Mouse (Mus musculus) frontal cortex, postnatal 14 days (tissue): ENCODE data around the gene Zfp326.
"Not testable (repeated sequence)": the region's sequence is repeated elsewhere in the genome, so short reads cannot be mapped to it uniquely, and the experiment has no call there.

Experiments
- DNase-seq, 2 experiments: peaks; one replicate each; pipeline ENCODE4 v3.0.0; 2022; ENCODE audit warnings: low spot score in 2 of 2

Gene Zfp326

GRCm38 (mm10) chr5:105876068-105876924 is at the start of gene Zfp326:
TSS of gene Zfp326 (plus strand) at chr5:105876565.
- DNase-seq: peak; percentile 66 to 77

- DNase-seq: no peak
These were observed 49.4 kb upstream of the Zfp326 start for GRCm38 (mm10) chr5:105826916-105827510.

GRCm38 (mm10) chr5:105828050-105828449 is 48.3 kb upstream of the Zfp326 start:
- DNase-seq: no peak

GRCm38 (mm10) chr5:105829008-105829586 is 47.3 kb upstream of the Zfp326 start:
- DNase-seq: no peak

- no peak for DNase-seq
These were observed 44.2 kb upstream of the Zfp326 start for GRCm38 (mm10) chr5:105832140-105832539.

- no peak for DNase-seq
These were observed 42.4 kb upstream of the Zfp326 start for GRCm38 (mm10) chr5:105833923-105834322.

GRCm38 (mm10) chr5:105836006-105836405 is 40.4 kb upstream of the Zfp326 start:
- no peak for DNase-seq

GRCm38 (mm10) chr5:105839740-105840310 is 36.5 kb upstream of the Zfp326 start:
- no peak for DNase-seq

- DNase-seq: no peak
These were observed 32.2 kb upstream of the Zfp326 start for GRCm38 (mm10) chr5:105844044-105844753.

GRCm38 (mm10) chr5:105845041-105845440 is 31.3 kb upstream of the Zfp326 start:
- DNase-seq: no peak

GRCm38 (mm10) chr5:105847726-105848125 is 28.6 kb upstream of the Zfp326 start:
- no peak for DNase-seq

- DNase-seq: no peak
These were observed 27.1 kb upstream of the Zfp326 start for GRCm38 (mm10) chr5:105849222-105849621.

- DNase-seq: no peak
These were observed 26.7 kb upstream of the Zfp326 start for GRCm38 (mm10) chr5:105849643-105850042.

GRCm38 (mm10) chr5:105853271-105853670 is 23.1 kb upstream of the Zfp326 start:
- no peak for DNase-seq

GRCm38 (mm10) chr5:105857486-105857885 is 18.9 kb upstream of the Zfp326 start:
- no peak for DNase-seq

- no peak for DNase-seq
These were observed 17.3 kb upstream of the Zfp326 start for GRCm38 (mm10) chr5:105858754-105859694.

GRCm38 (mm10) chr5:105859716-105860460 is 16.5 kb upstream of the Zfp326 start:
- no peak for DNase-seq

- no peak for DNase-seq
These were observed 15.9 kb upstream of the Zfp326 start for GRCm38 (mm10) chr5:105860461-105860835.

GRCm38 (mm10) chr5:105861616-105862015 is 14.7 kb upstream of the Zfp326 start:
- DNase-seq: no peak

- not testable (repeated sequence) for DNase-seq
These were observed 11.2 kb upstream of the Zfp326 start for GRCm38 (mm10) chr5:105865110-105865628.
